Mouse (Mus musculus) MEL (cell line): ENCODE measurements at regions not wholly inside any gene's neighbourhood (a gene's known extent, or its start where the extent isn't known, plus 50 kb on each side); places are given as distances from the start of the nearest gene placed in this dataset.

Experiments used
- CTCF ChIP-seq, 3 experiments: IDR thresholded peaks in 2 of 3; conservative IDR thresholded peaks in 1 of 3; 2 replicates each; pipeline ENCODE4 v1.5.1; 2011 to 2012; ENCODE audit warnings: low read length in 3 of 3, low read depth in 2 of 3, mild to moderate bottlenecking in 2 of 3, improper control_type of control experiment in 1 of 3, inconsistent platforms in 1 of 3, mixed read lengths in 1 of 3, moderate library complexity in 1 of 3; ENCODE audit not compliant: control insufficient read depth in 1 of 3, insufficient read depth in 1 of 3, poor library complexity in 1 of 3, severe bottlenecking in 1 of 3
- EP300 ChIP-seq, 2 experiments: IDR thresholded peaks; 2 replicates each; pipeline ENCODE4 v1.6.1; 2011; ENCODE audit warnings: improper control_type of control experiment in 2 of 2, low read length in 2 of 2, low read depth in 1 of 2, mild to moderate bottlenecking in 1 of 2
- ETS1 ChIP-seq: IDR thresholded peaks from 2 replicates; pipeline ENCODE4 v1.6.1; 2012; ENCODE audit warnings: low read depth, mild to moderate bottlenecking, inconsistent platforms, low read length, improper control_type of control experiment, moderate library complexity
- JUND ChIP-seq: IDR thresholded peaks from 2 replicates; pipeline ENCODE4 v1.6.1; 2011; ENCODE audit warnings: low read depth, mild to moderate bottlenecking, improper control_type of control experiment, low read length
- POLR2A ChIP-seq, 2 experiments: IDR thresholded peaks; 2 replicates each; pipeline ENCODE4 v1.6.1; 2011 to 2012; ENCODE audit warnings: low read length in 2 of 2, mild to moderate bottlenecking in 2 of 2, control low read depth in 1 of 2, improper control_type of control experiment in 1 of 2, low read depth in 1 of 2, moderate library complexity in 1 of 2; ENCODE audit not compliant: control insufficient read depth in 1 of 2, insufficient read depth in 1 of 2, poor library complexity in 1 of 2
- TAL1 ChIP-seq: IDR thresholded peaks from 2 replicates; pipeline ENCODE4 v1.6.1; 2012; ENCODE audit warnings: mild to moderate bottlenecking, inconsistent platforms, low read length, moderate library complexity, mixed read lengths
- ZMIZ1 ChIP-seq: IDR thresholded peaks from 2 replicates; pipeline ENCODE4 v1.6.1; 2012; ENCODE audit warnings: low read depth, mild to moderate bottlenecking, inconsistent platforms, low read length, improper control_type of control experiment, moderate library complexity
- ZNF384 ChIP-seq: IDR thresholded peaks from 2 replicates; pipeline ENCODE4 v1.6.1; 2012; ENCODE audit warnings: low read depth, mild to moderate bottlenecking, inconsistent platforms, low read length, improper control_type of control experiment

DNA sequence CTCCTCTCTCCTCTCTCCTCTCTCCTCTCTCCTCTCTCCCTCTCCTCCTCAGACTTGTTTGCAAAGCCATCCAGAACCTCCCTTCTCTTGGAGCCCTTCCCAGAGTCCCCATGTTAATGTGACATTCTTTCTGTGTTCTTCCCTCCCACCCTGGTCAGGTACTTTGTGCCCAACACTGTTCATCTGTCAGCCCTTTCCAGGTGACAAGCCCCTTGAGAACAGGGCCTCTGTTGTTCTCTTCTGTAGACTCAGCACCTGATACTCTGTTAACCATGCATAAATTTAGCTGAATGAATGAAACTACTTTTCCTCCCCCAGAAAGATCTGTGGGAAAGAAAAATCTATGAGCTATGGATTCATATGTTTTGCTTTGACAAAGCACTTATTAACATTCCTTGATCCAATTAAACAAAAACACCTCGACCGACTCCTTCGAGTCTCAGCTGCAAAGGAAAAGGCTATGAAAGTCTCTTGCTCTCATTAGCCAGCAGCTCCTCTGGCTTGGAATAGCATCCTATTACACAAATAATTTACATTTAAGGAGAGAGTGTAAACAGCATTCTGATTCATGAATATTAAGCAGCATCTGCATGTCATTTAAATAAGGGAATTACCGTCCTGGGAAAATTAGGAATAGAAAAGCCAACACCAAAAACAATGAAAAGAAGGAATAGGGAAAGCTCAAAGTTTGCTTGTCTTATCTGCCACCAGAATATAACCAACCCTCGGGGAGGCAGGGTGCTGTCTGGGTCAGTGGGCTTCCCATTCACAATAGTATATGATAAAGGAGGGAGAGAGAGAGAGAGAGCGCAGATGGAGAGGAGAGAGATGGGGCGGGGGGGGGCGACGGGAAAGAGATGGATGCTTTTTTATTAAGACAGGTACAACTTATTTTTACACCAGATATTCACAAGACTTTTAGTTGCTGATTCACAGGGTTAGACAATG, 230.1 kb upstream of the Peli2 start:
- TF ChIP-seq JUND: no peak
- no peak for TF ChIP-seq ZMIZ1
- TF ChIP-seq CTCF (IDR thresholded peaks at IDR 0.05 in 2 of 3, conservative IDR thresholded peaks at IDR 0.05 in 1 of 3; ENCODE audit: control insufficient read depth in 1 of 3, insufficient read depth in 1 of 3, low read depth in 2 of 3, low read length in 3 of 3, poor library complexity in 1 of 3, severe bottlenecking in 1 of 3): no peak
- TF ChIP-seq POLR2A (IDR thresholded peaks at IDR 0.05; ENCODE audit: control insufficient read depth in 1 of 2, insufficient read depth in 1 of 2, low read depth in 1 of 2, low read length in 2 of 2, poor library complexity in 1 of 2): no peak
- TF ChIP-seq ZNF384: no peak
- no peak for TF ChIP-seq TAL1
- TF ChIP-seq ETS1: no peak
- TF ChIP-seq EP300 (IDR thresholded peaks at IDR 0.05; ENCODE audit: low read depth in 1 of 2, low read length in 2 of 2): no peak
